Mouse (Mus musculus) hindbrain, postnatal 0 days (tissue): ENCODE results near the gene Gemin5. TPM values are rescaled to one million over a fixed set of nuclear protein-coding genes. Genes with fewer than 3 reads are reported as not detected.
"Not testable (repeated sequence)": the region's sequence is repeated elsewhere in the genome, so short reads cannot be mapped to it uniquely, and the experiment has no call there.

ENCODE experiments used
- ATAC-seq: fragments of 200-750 bp; cut with Nextera tagmentation; 2 replicates; pipeline ENCODE4 v1.8.0; 2017; ENCODE audit warnings: mild to moderate bottlenecking, moderate TSS enrichment, moderate library complexity
- DNase-seq: peaks from one replicate; pipeline ENCODE4 v3.0.0-alpha.2; 2015; ENCODE audit warnings: low spot score
- H3K27ac ChIP-seq: fragments of 300-500 bp; sonication (generic); 2 replicates; pipeline ENCODE4 v1.5.1; 2014; ENCODE audit warnings: mild to moderate bottlenecking
- H3K27me3 ChIP-seq: fragments of 300-500 bp; sonication (generic); 2 replicates; pipeline ENCODE4 v1.6.1; 2014; ENCODE audit warnings: low read length, mixed read lengths; ENCODE audit not compliant: insufficient read depth
- H3K36me3 ChIP-seq: fragments of 300-500 bp; sonication (generic); 2 replicates; pipeline ENCODE4 v1.6.1; 2014; ENCODE audit warnings: low read length, mixed read lengths; ENCODE audit not compliant: insufficient read depth
- H3K4me1 ChIP-seq: fragments of 300-500 bp; sonication (generic); 2 replicates; pipeline ENCODE4 v1.6.1; 2014; ENCODE audit warnings: antibody characterized with exemption, low read length, mixed read lengths; ENCODE audit not compliant: insufficient read depth
- H3K4me2 ChIP-seq: fragments of 300-500 bp; sonication (generic); 2 replicates; pipeline ENCODE4 v1.6.1; 2014; ENCODE audit warnings: low read depth, mild to moderate bottlenecking, low read length, moderate library complexity, mixed read lengths
- H3K4me3 ChIP-seq: fragments of 300-500 bp; sonication (generic); 2 replicates; pipeline ENCODE4 v1.5.1; 2014; ENCODE audit warnings: low read length
- H3K9ac ChIP-seq: fragments of 300-500 bp; sonication (generic); replicated peaks from 2 replicates; pipeline ENCODE4 v1.6.1; 2014; ENCODE audit warnings: mild to moderate bottlenecking, low read length, moderate library complexity, mixed read lengths
- H3K9me3 ChIP-seq: fragments of 300-500 bp; sonication (generic); 2 replicates; pipeline ENCODE4 v1.6.1; 2016; ENCODE audit warnings: low read length, mixed read lengths
- CTCF ChIP-seq: IDR thresholded peaks from 2 replicates; pipeline ENCODE4 v1.5.1; 2016; ENCODE audit warnings: antibody characterized with exemption, control low read depth, low read depth
- WGBS: fragments of 180-500 bp; shearing (Covaris S2); extraction: QIAGEN DNeasy Blood & Tissue Kit; methylation state at CpG from one replicate; pipeline ENCODE4 v1.1.7; 2014; 5-methylcytosine and 5-hydroxymethylcytosine counted together
- polyA plus RNA-seq: library from polyadenylated mRNA; unstranded; fragments of >200 nt; fragmentation: Nextera tagmentation; extraction: Ambion mirVana; gene quantifications from 2 replicates; pipeline ENCODE4 v1.2.1, GENCODE M21; 2015
- total RNA-seq: library from RNA; depleted of rRNA; stranded (reverse); fragments of >200 nt; gene quantifications from 2 replicates; pipeline ENCODE4 v1.2.3, GENCODE M21; 2014

Gene Gemin5
- total and polyA plus RNA-seq, 2 experiments from 2014 or later: 10.4 to 19.6 TPM

GRCm38 (mm10) chr11:58198663-58199062 is 30.3 kb upstream of the Gemin5 start:
- Histone ChIP-seq H3K27ac (no peak overlapping the region), H3K9ac (no peak overlapping the region), H3K27me3 (no peaks in the 10 kb centered on the region), H3K9me3 (no peaks in the 10 kb centered on the region), H3K4me1 (no peaks in the 10 kb centered on the region), H3K4me3 (peak overlapping the region; percentile 45; the same call in 1 of the 2 replicates), H3K4me2 (peak overlapping the region; percentile 70), H3K36me3 (no peaks in the 10 kb centered on the region)
- DNase-seq (no peak), ATAC-seq (no peak)
- 86% methylated on average over 4 of the region's 4 CpGs for WGBS
- no peak for TF ChIP-seq CTCF

DNA sequence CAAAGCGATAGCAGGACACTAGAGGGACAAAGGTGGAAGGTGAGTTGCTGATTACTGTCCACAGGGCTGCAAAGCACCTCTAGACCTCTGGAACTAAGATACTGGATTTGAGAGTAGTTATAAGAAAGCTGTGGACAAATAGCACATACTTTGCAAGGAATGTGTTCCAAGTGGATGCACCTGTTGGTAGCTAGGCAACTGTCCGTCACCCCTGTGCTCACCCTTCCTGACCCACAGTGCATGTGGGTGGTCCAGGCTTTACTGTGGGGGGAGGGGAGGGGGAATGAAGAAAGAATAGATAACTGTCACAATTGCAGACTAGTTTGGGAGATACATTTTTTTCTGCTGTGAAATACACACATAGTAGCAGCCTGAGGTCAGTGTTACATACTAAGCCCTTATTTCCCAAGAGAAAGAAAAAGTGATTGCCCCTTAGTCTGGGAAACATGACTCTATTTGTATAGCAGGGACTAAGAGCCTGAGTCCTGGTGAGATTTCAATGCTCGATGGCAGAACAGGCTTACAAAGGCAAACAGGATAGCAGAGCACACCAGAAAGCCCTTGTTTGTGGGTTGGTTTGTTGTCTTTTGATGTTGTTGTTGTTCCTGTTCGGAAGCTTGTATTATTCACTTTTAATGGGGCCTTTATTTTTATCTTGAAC is 25.7 kb upstream of the Gemin5 start:
- H3K4me3 ChIP-seq: no peak overlapping the region
- H3K27me3 ChIP-seq: no peaks in the 10 kb centered on the region
- DNase-seq: no peak
- no peak overlapping the region for H3K4me2 ChIP-seq
- no peak overlapping the region for H3K27ac ChIP-seq
- no peak for TF ChIP-seq CTCF
- WGBS: 49% methylated on average over 4 of the region's 4 CpGs
- no peaks in the 10 kb centered on the region for H3K9me3 ChIP-seq
- no peak overlapping the region for H3K9ac ChIP-seq
- H3K4me1 ChIP-seq: no peaks in the 10 kb centered on the region
- no peak for ATAC-seq
- no peaks in the 10 kb centered on the region for H3K36me3 ChIP-seq

- 74% methylated on average over 3 of the region's 3 CpGs for WGBS
- no peak for TF ChIP-seq CTCF
- ATAC-seq: no peak
- Histone ChIP-seq H3K9ac (no peak overlapping the region), H3K27me3 (no peaks in the 10 kb centered on the region), H3K27ac (no peak overlapping the region), H3K4me1 (no peaks in the 10 kb centered on the region), H3K9me3 (no peaks in the 10 kb centered on the region), H3K36me3 (no peaks in the 10 kb centered on the region), H3K4me2 (no peak overlapping the region), H3K4me3 (no peak overlapping the region)
- no peak for DNase-seq
Observed at GRCm38 (mm10) chr11:58193326-58193725, 25.0 kb upstream of the Gemin5 start.

DNA sequence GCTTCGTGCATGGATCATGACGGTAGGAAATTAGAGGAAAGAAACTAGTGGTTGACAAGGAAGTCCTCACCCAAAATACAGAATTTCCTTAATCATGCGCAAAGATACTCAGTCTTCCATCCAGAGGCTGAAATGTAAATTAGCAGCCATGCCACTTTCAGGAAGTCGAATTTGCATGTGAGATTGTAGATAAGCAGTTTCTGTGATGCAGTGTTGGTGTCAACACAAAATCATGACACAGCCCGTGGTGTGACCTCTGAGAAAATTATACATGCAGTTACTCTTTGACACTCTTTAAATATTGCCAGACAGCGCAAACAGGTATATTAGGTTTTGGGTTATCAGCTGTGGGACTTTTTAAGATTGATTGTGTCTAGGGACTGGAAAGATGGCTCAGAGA is 21.3 kb upstream of the Gemin5 start:
- Histone ChIP-seq H3K27ac (no peak overlapping the region), H3K27me3 (no peaks in the 10 kb centered on the region), H3K4me1 (no peaks in the 10 kb centered on the region), H3K36me3 (no peaks in the 10 kb centered on the region), H3K9ac (no peak overlapping the region), H3K9me3 (no peaks in the 10 kb centered on the region), H3K4me3 (no peak overlapping the region), H3K4me2 (no peak overlapping the region)
- no peak for TF ChIP-seq CTCF
- DNase-seq: no peak
- no peak for ATAC-seq
- WGBS: 94% methylated on average over 6 of the region's 6 CpGs

- Histone ChIP-seq H3K9me3 (no peaks in the 10 kb centered on the region), H3K4me1 (no peaks in the 10 kb centered on the region), H3K9ac (no peak overlapping the region), H3K27me3 (no peaks in the 10 kb centered on the region), H3K4me3 (no peak overlapping the region), H3K4me2 (no peak overlapping the region), H3K36me3 (no peaks in the 10 kb centered on the region), H3K27ac (no peak overlapping the region)
- no peak for TF ChIP-seq CTCF
- 94% methylated on average over 3 of the region's 3 CpGs for WGBS
- ATAC-seq: no peak
- no peak for DNase-seq
Observed at GRCm38 (mm10) chr11:58183579-58183978, 15.2 kb upstream of the Gemin5 start.

- no peak overlapping the region for H3K4me3 ChIP-seq
- peaks cover 21% of the 10 kb centered on the region for H3K36me3 ChIP-seq
- H3K9me3 ChIP-seq: no peaks in the 10 kb centered on the region
- WGBS: 92% methylated on average over 7 of the region's 7 CpGs
- no peak overlapping the region for H3K9ac ChIP-seq
- H3K4me2 ChIP-seq: no peak overlapping the region
- DNase-seq (no peak), ATAC-seq (no peak)
- no peak for TF ChIP-seq CTCF
- H3K4me1 ChIP-seq: no peaks in the 10 kb centered on the region
- H3K27ac ChIP-seq: no peak overlapping the region
- H3K27me3 ChIP-seq: no peaks in the 10 kb centered on the region
Observed at GRCm38 (mm10) chr11:58180756-58181155, 12.4 kb upstream of the Gemin5 start.

- not testable (repeated sequence) for H3K4me1 ChIP-seq, DNase-seq, H3K27me3 ChIP-seq, H3K9me3 ChIP-seq, H3K4me2 ChIP-seq, H3K9ac ChIP-seq, H3K4me3 ChIP-seq, H3K27ac ChIP-seq
- peaks cover 28% of the 10 kb centered on the region for H3K36me3 ChIP-seq
- WGBS: 94% methylated on average over 6 of the region's 6 CpGs
- ATAC-seq: 0 out of 2 replicates have a peak, but pooled peaks have one; percentile 10
Observed at GRCm38 (mm10) chr11:58179986-58180385, 11.6 kb upstream of the Gemin5 start.
